Mouse (Mus musculus): ENCODE results near the gene Rpl22.

The Rpl22 gene

DNA sequence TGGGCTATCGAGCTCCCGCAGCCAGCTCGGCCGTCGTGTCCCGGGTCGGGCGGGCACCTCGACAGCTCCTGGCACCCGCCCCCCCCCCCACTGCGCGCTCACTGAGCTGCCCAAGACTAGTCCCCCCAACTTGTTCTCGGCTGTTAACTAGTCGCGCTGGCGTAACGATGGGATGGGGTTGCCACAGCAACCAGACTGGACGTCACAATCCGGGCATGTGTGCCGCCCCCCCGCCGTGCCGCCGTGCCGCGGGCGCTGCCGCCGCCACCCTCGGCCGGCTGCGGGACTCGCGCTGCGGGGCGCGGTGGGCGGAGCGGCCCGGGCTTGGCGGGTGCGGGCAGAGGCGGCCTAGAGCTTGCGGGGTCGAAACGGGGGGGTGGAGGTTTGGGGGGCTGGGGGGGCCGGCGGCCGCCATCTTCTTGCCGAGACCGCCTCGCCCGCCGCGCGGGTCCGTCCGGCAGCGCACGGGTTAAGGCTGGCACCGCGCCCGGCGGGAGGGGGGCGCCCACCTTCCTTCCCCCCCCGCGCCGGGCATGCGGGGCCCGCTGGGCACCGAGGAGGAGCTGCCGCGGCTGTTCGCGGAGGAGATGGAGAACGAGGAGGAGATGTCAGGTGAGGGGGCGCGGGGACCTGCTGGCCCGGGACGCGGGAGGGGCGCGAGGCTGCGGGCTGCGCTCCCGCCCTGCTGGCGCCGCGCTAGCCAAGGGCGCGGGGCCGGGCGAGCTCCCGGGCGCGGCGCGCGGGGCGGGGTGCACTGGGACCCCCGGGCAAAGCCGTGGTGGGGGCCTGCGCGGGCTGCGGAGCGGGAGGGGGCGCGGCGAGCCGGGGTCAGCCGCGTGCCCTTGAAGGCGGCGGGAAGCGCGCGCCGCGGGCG, 13.1 kb downstream of the Rpl22 start, which contains the start of gene Chd5:
TSS of gene Chd5 (plus strand) at position 233 of the 874 bp plus-strand sequence.
- DNase-seq (ENCODE audit: low read depth): no peak

DNA sequence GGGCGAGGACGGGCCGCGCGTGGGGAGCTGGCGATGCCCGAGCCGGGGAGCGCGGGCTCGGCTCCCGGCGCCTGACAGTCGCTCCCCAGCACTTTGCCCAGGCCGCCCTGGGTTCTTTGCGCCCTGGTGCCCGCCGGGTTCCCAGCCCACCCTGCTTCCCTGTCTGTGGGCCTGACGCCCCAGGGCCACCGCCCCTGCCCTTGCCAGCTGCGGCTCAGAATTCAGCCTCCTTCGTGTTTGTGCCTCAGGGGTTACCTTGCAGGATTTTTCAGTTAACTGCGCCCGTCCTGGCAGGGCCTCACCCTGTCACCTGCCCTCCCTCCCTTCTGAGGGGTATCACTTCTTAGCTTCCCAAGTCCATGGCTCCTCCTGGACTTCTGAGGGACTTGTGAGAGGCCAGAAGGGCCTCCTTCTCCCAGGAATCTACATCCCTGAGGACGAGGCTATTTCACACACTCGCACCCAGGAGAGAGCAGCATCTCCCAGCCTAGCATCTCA, 13.8 kb downstream of the Rpl22 start:
- DNase-seq (ENCODE audit: low read depth): no peak

DNA sequence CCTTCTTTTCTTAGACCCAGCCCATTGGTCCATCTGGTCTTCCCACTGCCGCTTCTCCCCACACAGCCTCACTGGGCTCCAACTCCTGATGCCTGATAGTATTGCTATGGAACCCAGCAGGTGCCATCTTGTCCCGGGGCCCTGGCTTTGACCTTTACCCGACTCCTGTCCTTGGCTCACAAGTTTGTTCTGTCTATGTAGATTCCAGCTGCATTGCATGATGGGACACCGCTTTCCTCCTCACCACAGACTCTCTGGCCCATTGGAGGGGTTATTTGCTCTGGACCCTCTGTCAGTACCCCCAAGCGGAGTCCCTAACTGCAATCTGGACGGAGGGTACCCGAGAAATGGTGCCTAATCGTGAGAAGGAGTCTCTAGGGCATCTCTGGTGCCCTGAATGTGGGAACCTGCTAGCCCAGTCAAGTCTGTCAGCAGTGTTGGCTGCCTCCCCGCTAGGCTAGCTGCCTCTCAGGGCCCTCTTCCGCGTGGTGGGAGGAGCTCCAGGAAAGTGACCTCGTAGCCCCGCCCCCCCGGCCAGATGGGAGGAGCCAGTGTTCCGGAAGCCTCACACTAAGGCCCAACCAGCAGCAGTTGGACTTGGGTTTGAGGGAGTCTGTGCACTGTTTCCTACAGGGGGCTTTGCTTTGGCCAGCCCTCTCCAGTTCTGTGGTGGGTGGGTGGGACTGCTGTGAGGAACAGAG, 15.2 kb downstream of the Rpl22 start:
- DNase-seq (ENCODE audit: low read depth): no peak

DNA sequence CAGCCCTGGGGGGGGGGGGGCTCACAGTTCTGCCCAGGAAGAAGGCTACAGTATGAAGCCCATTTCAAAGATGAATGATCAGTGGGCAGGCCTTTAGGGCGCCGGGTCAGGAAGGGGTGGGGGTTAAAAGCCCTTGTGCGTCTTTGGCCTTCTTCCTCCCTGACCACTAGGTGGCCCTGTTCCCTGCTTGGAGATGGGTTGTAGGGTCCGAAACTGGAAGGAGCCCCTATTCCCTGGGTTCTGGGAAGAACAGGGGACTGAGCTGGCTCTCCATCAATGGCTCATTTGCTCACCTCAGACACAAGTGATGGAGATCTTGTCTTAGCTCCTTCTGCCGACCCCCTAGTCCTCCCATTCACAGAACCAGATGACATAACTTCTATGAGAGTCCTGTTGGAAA, 17.8 kb downstream of the Rpl22 start:
- DNase-seq (ENCODE audit: low read depth): no peak

DNA sequence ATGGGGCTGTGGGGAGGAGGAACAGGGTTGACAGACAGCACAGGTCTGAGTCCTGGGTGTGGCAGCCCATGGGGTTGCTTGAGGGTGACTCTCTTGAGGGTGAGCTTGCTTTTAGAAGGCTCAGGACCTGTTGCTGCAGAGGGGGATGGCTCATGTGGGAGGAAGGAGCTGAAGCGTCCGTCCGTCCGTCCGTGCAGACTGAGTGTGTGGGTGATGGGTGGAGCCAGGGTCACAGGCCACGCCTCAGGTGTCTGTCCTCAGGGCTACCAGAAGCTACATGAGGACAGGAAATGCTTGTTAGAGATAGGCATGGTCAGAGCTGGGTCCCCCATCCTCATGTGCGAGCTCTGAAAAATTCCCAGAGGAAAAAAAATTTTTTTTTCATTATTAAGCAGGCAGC, 19.1 kb downstream of the Rpl22 start:
- no peak for DNase-seq (ENCODE audit: low read depth)

DNA sequence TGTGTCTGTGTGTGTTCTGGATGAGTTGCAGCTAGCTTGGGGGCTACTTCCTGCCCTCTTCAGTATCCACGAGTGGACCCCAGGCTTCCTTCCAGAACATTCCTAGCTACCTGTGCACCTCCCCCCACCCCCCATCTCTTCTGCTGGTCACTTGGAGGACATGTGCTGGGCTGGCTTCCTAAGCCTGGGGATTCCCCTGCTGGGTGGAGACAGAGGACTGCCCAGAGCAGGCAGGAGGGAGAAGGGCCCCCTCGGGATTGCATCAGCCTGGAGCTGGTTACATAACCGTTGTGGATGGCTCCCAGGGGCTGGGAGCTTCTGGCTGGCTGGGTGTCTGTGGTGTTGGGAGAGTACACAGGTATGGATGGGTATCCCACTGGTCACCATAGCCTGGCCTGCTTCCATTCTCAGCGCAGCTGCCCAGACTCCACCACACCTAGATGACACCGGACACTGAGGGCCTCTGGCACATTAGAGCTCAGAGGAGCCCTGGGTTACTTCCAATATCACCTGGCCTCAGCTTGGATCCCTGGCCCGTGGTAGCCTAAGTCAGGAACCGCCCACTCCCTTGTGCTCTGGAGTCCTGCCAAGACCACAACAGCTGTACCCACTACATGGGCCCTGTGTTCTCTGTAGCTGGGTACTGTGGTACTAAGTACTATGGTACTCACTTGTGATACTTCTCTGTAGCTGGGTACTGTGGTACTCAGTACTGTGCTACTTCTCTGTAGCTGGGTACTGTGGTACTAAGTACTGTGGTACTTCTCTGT, 19.8 kb downstream of the Rpl22 start:
- no peak for DNase-seq (ENCODE audit: low read depth)

DNA sequence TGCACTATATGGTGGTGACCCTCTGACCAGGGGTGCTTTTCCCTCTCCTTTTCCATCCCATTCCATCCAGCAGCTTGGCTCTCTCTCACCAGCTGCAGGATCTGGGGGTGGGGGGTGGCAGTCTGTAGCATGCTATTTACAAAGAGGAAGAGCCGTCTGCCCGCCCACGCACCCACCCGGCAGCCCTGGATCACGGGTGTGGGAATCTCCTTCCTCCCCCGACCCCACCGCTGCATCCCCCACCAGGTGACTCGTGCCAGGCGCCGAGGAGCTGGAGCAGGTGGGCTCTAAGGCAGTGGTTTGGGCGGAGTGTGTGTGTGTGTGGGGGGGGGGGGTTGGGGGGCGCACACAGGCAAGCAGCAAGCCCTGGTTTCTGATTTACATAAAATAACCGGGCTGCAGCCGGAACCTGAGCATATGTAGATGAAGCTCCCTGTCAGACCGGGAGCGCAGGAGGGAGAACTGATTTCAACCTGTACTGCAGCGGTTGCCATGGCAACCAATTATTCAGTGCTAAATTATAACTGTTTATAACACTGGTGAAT, 24.4 kb downstream of the Rpl22 start:
- DNase-seq (ENCODE audit: low read depth): no peak

DNA sequence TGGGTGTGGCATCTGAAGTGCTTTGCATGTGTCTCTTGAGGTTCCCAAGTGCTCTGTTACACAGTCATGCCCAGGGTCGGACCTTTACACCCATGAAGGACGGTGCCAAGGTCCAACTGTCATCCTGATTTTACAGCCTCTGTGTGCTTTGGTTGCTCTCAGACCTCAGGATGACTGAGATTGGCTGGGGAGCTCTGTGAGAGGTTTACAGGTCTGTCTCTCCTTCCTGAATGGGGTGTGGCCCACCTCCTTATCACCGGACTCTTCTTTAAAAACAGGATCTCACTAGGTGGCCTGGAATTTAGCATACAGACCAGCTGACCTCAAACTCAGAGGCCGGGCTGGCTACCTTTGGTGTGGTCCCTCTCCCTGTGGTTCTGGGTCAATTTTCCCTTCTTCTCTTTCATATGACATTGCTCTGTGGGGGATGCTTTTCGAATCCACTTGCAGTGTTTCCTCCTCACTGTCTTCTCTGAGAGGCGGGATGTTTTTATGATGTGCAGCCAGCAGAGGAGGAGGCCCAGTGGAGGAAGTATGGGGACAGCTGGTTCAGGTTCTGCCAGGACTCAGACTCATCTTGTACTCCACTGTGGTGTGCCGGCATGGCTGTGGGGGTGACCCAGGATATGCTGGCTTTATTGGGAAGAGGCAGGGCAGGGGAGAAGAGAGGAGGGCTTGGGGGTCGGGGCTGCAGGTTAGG, 25.3 kb downstream of the Rpl22 start:
- no peak for DNase-seq (ENCODE audit: low read depth)

DNA sequence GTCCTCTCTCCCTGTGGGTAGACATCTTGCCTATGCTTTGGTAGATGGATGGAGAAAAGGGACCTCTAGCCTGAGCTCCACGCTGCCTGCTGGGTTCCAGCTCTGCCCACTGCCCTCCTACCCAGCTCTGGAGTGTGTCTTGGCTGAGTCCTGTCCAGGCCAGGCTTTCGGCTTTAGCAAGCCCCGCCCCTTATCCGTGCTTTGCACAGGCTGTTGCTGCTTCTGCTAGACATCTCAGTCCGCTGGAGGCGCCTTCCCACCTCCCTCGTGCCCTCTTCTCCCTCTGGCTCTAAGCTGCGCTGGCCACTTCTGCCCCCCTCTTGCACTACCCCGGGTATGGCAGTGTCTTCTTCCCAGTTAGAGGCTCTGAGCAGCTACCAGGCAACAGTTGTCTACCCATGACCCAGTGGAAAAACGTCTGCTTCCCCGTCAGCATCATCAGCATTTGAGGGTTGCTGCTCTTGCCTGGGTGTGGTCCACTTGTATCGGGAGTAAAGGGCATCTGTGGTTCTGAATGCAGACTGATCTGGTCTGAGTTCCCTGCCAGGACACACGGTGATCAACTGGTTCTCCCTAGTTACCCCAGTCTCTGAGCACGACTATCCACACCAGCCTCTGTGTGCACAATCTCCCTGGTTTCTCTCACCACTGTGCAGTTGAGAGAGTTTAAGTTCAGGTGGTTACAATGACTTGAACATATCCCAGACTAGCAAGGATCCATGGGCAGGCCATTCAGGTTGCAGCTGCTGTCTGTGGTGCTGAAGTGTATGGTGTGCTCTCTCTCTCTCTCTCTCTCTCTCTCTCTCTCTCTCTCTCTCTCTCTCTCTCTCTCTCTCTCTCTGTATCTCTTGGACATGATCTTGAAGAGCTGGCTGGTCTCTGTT, 26.1 kb downstream of the Rpl22 start:
- no peak for DNase-seq (ENCODE audit: low read depth)

DNA sequence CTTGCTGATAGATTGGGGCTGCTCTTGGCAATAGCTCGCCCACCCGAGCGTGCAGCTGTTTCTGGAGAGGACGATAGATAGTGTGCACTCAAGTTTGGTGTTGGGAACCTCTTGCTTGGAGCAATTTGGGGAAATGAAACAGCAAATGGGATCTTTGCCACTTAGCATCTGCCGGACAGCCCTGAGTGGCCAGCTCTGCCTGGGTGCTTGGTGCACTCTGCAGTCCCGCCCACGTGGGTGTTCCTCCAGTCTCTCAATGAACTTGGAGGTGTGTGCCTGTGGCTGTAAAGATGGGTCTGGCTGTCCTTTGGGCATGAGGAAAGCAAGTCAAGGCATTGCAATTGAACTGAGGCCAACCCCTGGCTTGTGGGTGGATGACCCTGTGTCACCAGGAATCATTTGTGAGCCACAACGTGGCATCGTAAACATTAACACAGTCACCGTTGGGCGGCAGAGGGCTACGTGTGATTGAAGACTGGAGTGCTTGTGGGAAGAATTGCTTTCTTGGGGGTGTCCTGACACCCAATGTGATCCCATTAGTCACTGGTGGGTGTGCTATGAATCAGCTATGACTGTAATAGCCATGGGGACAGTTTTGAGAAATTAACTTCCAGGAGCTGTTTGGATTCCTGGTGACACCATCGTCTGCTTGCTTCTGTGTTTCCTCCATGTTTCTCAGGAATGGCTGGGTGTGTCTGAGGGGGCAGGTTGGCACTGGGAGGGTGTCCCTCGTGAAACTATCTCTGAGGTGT, 28.5 kb downstream of the Rpl22 start:
- DNase-seq (ENCODE audit: low read depth): no peak

DNA sequence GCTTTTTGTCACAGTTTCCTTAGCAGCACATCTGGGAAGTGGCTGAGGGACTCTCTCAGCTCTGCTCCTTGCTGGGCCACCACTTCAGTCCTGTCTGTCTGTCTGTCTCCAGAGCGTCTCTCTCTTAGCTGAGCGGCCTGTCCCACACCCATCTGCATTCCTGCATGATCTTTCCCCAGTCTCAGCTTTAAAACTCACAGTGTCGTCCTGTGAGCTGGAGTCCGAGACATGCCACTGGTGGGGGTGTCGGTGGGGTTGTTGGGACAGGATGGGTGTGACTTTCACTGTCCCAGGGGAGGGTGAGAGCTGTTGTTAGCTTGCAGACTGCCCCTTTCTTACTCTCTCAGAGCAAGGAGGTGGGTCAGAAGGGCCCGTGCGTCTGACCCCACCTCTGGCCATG, 30.1 kb downstream of the Rpl22 start:
- no peak for DNase-seq (ENCODE audit: low read depth)

DNA sequence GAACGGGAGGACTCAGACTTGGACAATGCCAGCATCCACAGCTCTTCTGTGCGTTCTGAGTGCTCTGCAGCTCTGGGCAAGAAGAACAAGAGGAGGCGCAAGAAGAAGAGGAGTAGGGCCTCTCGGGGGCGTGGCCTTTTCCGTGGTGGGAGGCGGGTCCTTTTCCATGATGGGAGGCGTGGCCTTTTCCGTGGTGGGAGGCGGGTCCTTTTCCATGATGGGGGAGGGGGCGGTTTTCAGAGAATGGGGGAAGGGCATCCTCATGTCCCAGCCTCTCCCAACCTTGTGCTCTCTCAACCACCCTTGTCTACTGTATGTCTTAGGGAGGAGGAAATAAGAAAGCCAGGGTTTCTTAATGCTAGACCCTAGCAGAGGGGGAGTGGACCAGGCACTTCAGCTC, 34.2 kb downstream of the Rpl22 start:
- DNase-seq (ENCODE audit: low read depth): no peak

DNA sequence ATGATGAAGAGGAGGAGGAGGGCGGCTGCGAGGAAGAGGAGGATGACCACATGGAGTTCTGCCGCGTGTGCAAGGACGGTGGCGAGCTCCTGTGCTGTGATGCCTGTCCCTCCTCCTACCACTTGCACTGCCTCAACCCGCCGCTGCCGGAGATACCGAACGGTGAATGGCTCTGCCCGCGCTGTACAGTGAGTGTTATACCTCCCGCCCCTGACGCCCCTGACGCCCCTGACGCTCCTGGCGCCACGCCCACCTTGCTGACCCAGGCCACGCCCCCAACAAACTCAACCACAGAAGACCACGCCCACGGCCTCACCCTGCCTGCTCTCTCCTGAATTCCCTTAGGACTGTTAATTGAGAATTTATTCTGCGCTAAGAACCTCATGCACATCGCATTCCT, 35.3 kb downstream of the Rpl22 start:
- peak; percentile 31 for DNase-seq (ENCODE audit: low read depth)

DNA sequence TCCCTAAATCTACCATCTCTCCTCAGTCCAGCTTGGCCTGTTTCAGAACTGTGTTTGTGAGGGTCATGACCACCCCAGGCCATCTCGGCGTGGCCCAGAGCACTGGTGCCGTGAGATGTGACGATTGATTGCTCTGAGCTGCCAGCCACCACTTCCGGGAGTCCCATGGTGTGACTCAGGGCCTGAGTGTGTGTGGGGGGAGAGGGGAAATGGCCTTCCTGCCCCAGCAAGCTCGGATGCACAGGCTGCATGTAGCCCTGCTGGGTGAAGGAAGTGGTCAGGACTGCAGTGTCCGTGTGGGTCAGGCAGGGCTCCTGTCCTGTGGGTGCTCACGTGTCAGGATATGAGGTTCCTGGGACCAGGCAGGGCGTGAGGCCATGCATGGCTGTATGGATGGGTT, 36.6 kb downstream of the Rpl22 start:
- DNase-seq (ENCODE audit: low read depth): no peak

DNA sequence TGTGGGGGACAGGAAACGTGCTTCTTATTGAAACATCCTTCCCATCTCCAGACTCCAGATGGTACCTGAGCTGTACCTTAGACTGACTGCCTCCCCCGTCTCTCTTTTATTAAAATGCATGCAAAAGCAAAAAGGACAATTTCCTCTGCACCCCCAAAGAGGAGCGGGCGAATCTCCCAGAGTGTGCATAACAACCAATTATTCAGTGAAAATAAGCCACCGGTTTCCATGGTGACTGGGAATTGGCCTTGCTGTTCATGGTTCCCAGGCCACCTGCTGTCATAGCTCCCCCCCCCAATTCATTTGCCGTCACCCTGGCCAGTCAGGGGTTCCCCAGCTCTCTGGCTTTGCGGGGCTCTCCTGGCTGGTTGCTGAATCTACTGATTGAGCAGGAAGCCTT, 39.7 kb downstream of the Rpl22 start:
- DNase-seq (ENCODE audit: low read depth): no peak

DNA sequence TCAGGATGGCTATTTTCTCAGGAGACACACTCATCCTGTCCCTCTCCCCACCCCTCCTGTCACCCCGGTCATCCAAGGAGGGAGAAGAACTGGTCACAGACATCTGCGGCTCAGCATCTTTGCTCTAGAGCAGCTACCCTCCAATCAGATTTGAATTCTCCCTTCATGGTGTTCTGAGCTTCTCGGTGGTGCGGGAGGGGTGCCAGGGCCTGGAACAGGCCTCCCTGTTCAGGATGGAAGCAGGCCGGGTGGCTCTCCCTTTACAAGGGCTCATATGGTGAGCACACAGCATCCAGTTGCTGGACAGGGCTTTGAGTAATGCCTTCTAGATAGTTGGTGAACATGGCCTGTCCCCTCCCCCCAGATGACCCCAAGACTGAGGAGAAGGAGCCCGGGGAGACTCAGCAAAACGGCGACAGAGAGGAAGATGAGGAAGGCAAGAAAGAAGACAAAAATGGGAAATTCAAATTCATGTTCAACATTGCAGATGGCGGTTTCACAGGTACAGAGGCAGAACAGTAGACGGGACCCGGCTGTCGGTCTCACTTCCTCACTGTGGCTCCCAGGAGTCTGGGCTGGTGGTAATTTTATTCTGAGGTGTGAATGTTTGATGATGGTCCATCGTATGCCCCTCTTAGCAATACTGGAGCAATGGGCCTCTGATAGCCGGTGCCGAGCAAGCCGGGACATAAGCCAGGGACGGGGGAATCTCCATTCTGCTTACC, 57.1 kb downstream of the Rpl22 start:
- no peak for DNase-seq (ENCODE audit: low read depth)

All from c-Kit-positive CD71-positive TER-119-negative erythroid progenitor cells, embryonic 14.5 days (primary cell).